Mouse (Mus musculus): ENCODE data around the gene Ecsit. TPM values are rescaled to one million over a fixed set of nuclear protein-coding genes. Genes with fewer than 3 reads are reported as not detected.
"Not testable (repeated sequence)": the region's sequence is repeated elsewhere in the genome, so short reads cannot be mapped to it uniquely, and the experiment has no call there.

Ecsit gene
- total RNA-seq, 2 experiments from 2014 or later: 33.7 to 36.0 TPM

GRCm38 (mm10) chr9:22092746-22093145 lies 7.5 kb upstream of the Ecsit start:
- DNase-seq (ENCODE audit: low spot score in 2 of 2): no peak

- DNase-seq (ENCODE audit: low spot score in 2 of 2): no peak
Measured at GRCm38 (mm10) chr9:22089986-22090385, 4.7 kb upstream of the Ecsit start.

- DNase-seq (ENCODE audit: low spot score in 2 of 2): no peak
Measured at GRCm38 (mm10) chr9:22089281-22089680, 4.0 kb upstream of the Ecsit start.

- DNase-seq (ENCODE audit: low spot score in 2 of 2): no peak
Measured at GRCm38 (mm10) chr9:22087034-22087618, 1.9 kb upstream of the Ecsit start.

GRCm38 (mm10) chr9:22086012-22086411 lies 774 bp upstream of the Ecsit start:
- no peak for DNase-seq (ENCODE audit: low spot score in 2 of 2)

GRCm38 (mm10) chr9:22084667-22085021 lies 594 bp downstream of the Ecsit start:
- DNase-seq (ENCODE audit: low spot score in 2 of 2): no peak

GRCm38 (mm10) chr9:22076223-22076622 lies 9.0 kb downstream of the Ecsit start:
- no peak for DNase-seq (ENCODE audit: low spot score in 2 of 2)

GRCm38 (mm10) chr9:22075778-22076177 lies 9.5 kb downstream of the Ecsit start:
- not testable (repeated sequence) for DNase-seq (ENCODE audit: low spot score in 2 of 2)

GRCm38 (mm10) chr9:22072276-22072675 lies 13.0 kb downstream of the Ecsit start:
- no peak for DNase-seq (ENCODE audit: low spot score in 2 of 2)

GRCm38 (mm10) chr9:22070791-22071573 lies 14.3 kb downstream of the Ecsit start, which contains the start of the genes Gm49318 and Zfp653:
Gene Gm49318, minus strand, starts transcription at chr9:22071259.
Gene Zfp653, minus strand, starts transcription at chr9:22071376.
- peak; percentile 95 to 99 for DNase-seq (ENCODE audit: low spot score in 2 of 2)

GRCm38 (mm10) chr9:22069881-22070553 lies 15.2 kb downstream of the Ecsit start:
- no peak for DNase-seq (ENCODE audit: low spot score in 2 of 2)

- no peak for DNase-seq (ENCODE audit: low spot score in 2 of 2)
Measured at GRCm38 (mm10) chr9:22067195-22067594, 18.0 kb downstream of the Ecsit start.

- DNase-seq (ENCODE audit: low spot score in 2 of 2): peak in 1 of 2 experiments; percentile 51
Measured at GRCm38 (mm10) chr9:22066433-22066832, 18.8 kb downstream of the Ecsit start.

GRCm38 (mm10) chr9:22065642-22066041 lies 19.6 kb downstream of the Ecsit start:
- no peak for DNase-seq (ENCODE audit: low spot score in 2 of 2)

- DNase-seq (ENCODE audit: low spot score in 2 of 2): peak in 1 of 2 experiments; percentile 14
Measured at GRCm38 (mm10) chr9:22064341-22064740, 20.9 kb downstream of the Ecsit start.

GRCm38 (mm10) chr9:22061339-22061738 lies 23.9 kb downstream of the Ecsit start:
- DNase-seq (ENCODE audit: low spot score in 2 of 2): no peak

- DNase-seq (ENCODE audit: low spot score in 2 of 2): no peak
Measured at GRCm38 (mm10) chr9:22058011-22058424, 27.2 kb downstream of the Ecsit start.

GRCm38 (mm10) chr9:22057031-22057517 lies 28.2 kb downstream of the Ecsit start:
- no peak for DNase-seq (ENCODE audit: low spot score in 2 of 2)

- no peak for DNase-seq (ENCODE audit: low spot score in 2 of 2)
Measured at GRCm38 (mm10) chr9:22056303-22056910, 28.8 kb downstream of the Ecsit start.

GRCm38 (mm10) chr9:22055713-22056112 lies 29.5 kb downstream of the Ecsit start:
- DNase-seq (ENCODE audit: low spot score in 2 of 2): no peak

- peak in 1 of 2 experiments; percentile 58 for DNase-seq (ENCODE audit: low spot score in 2 of 2)
Measured at GRCm38 (mm10) chr9:22054411-22055076, 30.7 kb downstream of the Ecsit start.
